Mouse (Mus musculus) heart, embryonic 16.5 days (tissue): ENCODE results near the gene Tmtc1. TPM values are rescaled to one million over a fixed set of nuclear protein-coding genes. Genes with fewer than 3 reads are reported as not detected.

Experiments
- ATAC-seq: fragments of 200-750 bp; cut with Nextera tagmentation; replicated peaks from 2 replicates; pipeline ENCODE4 v1.8.0; 2017; ENCODE audit warnings: moderate number of reproducible peaks; ENCODE audit not compliant: insufficient read depth, low FRiP score; ENCODE audit errors: extremely low read depth
- H3K27ac ChIP-seq: fragments of 300-500 bp; sonication (generic); 2 replicates; pipeline ENCODE4 v1.5.1; 2014; ENCODE audit warnings: mild to moderate bottlenecking, low read length, control low read depth, moderate library complexity
- H3K27me3 ChIP-seq: fragments of 300-500 bp; sonication (generic); 2 replicates; pipeline ENCODE4 v1.6.1; 2014; ENCODE audit warnings: low read length, mixed read lengths; ENCODE audit not compliant: control insufficient read depth, insufficient read depth
- H3K36me3 ChIP-seq: fragments of 300-500 bp; sonication (generic); 2 replicates; pipeline ENCODE4 v1.6.1; 2014; ENCODE audit not compliant: control insufficient read depth, insufficient read depth
- H3K4me1 ChIP-seq: fragments of 300-500 bp; sonication (generic); 2 replicates; pipeline ENCODE4 v1.6.1; 2014; ENCODE audit warnings: low read length, mixed read lengths; ENCODE audit not compliant: control insufficient read depth, insufficient read depth
- H3K4me2 ChIP-seq: fragments of 300-500 bp; sonication (generic); 2 replicates; pipeline ENCODE4 v1.6.1; 2014; ENCODE audit warnings: low read depth, mild to moderate bottlenecking, control low read depth, low read length
- H3K4me3 ChIP-seq: fragments of 300-500 bp; sonication (generic); 2 replicates; pipeline ENCODE4 v1.5.1; 2014; ENCODE audit warnings: mild to moderate bottlenecking, control low read depth, low read length
- H3K9ac ChIP-seq: fragments of 300-500 bp; sonication (generic); 2 replicates; pipeline ENCODE4 v1.6.1; 2014; ENCODE audit warnings: low read length, control low read depth
- H3K9me3 ChIP-seq: fragments of 300-500 bp; sonication (generic); replicated peaks from 2 replicates; pipeline ENCODE4 v1.6.1; 2016; ENCODE audit warnings: low read length; ENCODE audit not compliant: control insufficient read depth
- WGBS: fragments of 180-500 bp; shearing (Covaris S2); extraction: QIAGEN DNeasy Blood & Tissue Kit; methylation state at CpG from one replicate; pipeline ENCODE4 v1.1.7; 2014; 5-methylcytosine and 5-hydroxymethylcytosine counted together
- polyA plus RNA-seq: library from polyadenylated mRNA; unstranded; fragments of >200 nt; fragmentation: Nextera tagmentation; extraction: Ambion mirVana; gene quantifications from 2 replicates; pipeline ENCODE4 v1.2.1, GENCODE M21; 2015

Gene Tmtc1
- polyA plus RNA-seq, 1 experiment from 2014 or later, result 1.7 TPM

GRCm38 (mm10) chr6:148185694-148186093, 258.5 kb downstream of the Tmtc1 start:
- Histone ChIP-seq H3K4me2 (no peak overlapping the region), H3K36me3 (peaks cover 50% of the 10 kb centered on the region), H3K27me3 (no peaks in the 10 kb centered on the region), H3K9me3 (no peaks in the 10 kb centered on the region), H3K4me1 (no peaks in the 10 kb centered on the region), H3K4me3 (no peak overlapping the region), H3K9ac (no peak overlapping the region), H3K27ac (no peak overlapping the region)
- WGBS, result 87% methylated on average over 1 of the region's 1 CpGs
- no peak for ATAC-seq

Other genes with a start within 250 kb of the Tmtc1 start
- 144 and 148 TPM in 2 replicates for gene Ergic2, start 232.0 kb downstream of the Tmtc1 start, polyA plus RNA-seq